Mouse (Mus musculus) activated CD4-positive, CD25-positive, alpha-beta regulatory T cell, adult 4 months (primary cell): ENCODE data around the gene Sppl2a. TPM values are rescaled to one million over a fixed set of nuclear protein-coding genes. Genes with fewer than 3 reads are reported as not detected.
"Not testable (repeated sequence)": the region's sequence is repeated elsewhere in the genome, so short reads cannot be mapped to it uniquely, and the experiment has no call there.

ENCODE experiments used
- ATAC-seq: one replicate; pipeline ENCODE4 v1.8.0; 2017
- polyA plus RNA-seq, 2 experiments: library from polyadenylated mRNA; unstranded; fragments of 100-300 nt; shearing (Covaris generic); gene quantifications; one replicate each; pipeline ENCODE4 v1.2.1; 2017

Gene Sppl2a
- polyA plus RNA-seq = 10 to 100 TPM; 63.4 to 75.3 TPM

DNA sequence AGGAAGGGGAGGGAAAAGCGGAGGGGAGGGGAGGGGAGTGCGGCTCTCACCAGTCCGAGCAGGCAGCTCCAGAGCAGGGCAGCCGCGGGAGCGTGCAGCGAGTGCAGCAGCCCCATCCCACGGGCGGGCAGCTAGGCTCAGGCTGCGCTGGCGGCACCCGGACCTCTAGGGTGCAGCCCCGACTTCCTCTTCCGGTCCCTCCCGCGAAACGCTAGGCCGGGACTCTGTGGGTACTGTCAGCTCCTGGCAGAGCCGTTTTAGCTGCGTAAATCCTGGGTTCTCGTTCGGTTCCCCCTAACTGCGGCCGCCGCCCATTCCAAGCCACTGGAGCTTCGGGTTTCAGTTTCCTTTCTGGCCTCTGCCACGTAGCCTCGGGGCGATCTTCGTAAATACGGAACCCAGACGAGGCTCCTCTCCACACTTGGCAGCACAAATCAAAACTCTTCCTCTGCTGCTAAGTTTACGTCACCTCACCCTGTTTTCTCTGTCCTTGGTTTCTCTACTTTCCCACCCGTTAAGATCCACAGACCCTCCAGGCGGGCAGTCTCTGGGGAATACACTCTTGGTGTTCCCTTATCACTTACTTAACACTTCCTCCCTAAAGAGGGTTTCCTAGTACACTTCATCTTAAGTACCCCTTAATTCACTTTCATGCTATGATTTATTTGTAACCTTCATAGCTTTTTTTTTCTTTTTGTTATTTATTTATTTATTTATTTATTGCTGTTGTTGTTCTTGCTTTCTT is at the start of gene Sppl2a:
Gene Sppl2a (minus strand): TSS at position 339 of the 745 bp plus-strand sequence.
- peak; percentile 99 for ATAC-seq

- ATAC-seq = no peak
Observed at GRCm38 (mm10) chr2:126977428-126977827, 44.4 kb upstream of the Sppl2a start.

DNA sequence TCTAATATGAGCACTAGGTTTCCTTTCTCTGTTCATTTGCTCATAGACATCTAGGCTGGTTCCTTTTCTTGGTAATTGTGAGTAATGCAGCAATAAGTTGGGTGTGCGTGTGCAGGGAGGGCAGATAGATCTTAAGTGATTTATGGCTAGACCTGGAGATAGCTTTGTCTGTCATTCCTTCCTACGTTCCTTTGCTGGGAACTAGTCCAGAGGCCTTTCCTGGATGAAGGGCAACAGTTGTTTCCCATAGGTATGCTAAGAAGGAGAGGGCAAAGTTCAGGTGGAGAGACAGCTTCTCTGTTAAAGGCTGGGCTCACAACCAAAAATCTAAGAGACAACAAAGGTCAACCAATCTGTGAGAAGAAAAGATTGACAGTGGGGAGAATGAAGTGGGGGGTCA is 28.7 kb upstream of the Sppl2a start:
- ATAC-seq = no peak

DNA sequence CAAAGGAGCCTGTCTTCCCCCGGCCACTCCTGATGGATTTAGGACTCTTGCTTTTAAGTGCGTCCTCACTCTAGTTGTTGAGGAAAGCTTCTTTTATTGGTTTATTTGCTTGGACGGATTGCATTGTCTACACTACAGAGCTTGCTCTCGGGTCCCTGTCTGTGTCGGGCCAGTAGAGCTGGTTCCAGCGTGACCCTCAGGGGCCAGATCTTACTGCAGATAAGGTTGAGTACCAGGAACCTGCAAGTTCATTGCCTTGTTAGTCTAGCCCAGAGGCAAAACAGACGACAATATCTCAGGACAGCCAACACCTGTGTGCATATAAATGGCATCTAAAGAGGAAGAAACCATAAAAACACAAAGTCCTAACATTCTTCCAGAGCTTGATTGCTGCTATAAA is 22.6 kb upstream of the Sppl2a start:
- ATAC-seq = no peak

GRCm38 (mm10) chr2:126951085-126951484 is 18.1 kb upstream of the Sppl2a start:
- no peak for ATAC-seq

GRCm38 (mm10) chr2:126950453-126950852 is 17.4 kb upstream of the Sppl2a start:
- ATAC-seq = no peak

GRCm38 (mm10) chr2:126949856-126950255 is 16.8 kb upstream of the Sppl2a start:
- no peak for ATAC-seq

GRCm38 (mm10) chr2:126949297-126949696 is 16.3 kb upstream of the Sppl2a start:
- not testable (repeated sequence) for ATAC-seq

GRCm38 (mm10) chr2:126948231-126948630 is 15.2 kb upstream of the Sppl2a start:
- ATAC-seq = no peak

- no peak for ATAC-seq
Observed at GRCm38 (mm10) chr2:126947646-126948045, 14.6 kb upstream of the Sppl2a start.

- no peak for ATAC-seq
Observed at GRCm38 (mm10) chr2:126943211-126943610, 10.2 kb upstream of the Sppl2a start.

- no peak for ATAC-seq
Observed at GRCm38 (mm10) chr2:126940314-126940866, 7.4 kb upstream of the Sppl2a start.

DNA sequence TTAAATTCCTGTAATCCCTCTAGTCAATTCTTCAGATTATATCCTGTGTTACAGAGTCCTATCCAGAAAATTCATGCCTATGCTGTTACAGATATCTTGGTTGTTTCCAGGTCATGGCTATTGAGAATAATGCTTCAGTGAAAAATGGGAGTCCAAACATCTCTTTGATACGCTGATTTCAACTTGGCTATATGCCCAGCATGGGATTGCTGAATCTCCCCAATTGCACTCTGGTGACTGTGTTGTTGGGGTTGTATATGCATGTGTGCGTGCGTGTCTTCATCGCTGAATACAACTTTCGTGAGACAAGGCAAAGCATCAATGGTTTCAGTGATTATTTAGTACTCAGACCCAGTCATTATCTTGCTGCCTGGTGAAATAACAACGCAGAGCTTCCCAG is 5.0 kb upstream of the Sppl2a start:
- no peak for ATAC-seq

DNA sequence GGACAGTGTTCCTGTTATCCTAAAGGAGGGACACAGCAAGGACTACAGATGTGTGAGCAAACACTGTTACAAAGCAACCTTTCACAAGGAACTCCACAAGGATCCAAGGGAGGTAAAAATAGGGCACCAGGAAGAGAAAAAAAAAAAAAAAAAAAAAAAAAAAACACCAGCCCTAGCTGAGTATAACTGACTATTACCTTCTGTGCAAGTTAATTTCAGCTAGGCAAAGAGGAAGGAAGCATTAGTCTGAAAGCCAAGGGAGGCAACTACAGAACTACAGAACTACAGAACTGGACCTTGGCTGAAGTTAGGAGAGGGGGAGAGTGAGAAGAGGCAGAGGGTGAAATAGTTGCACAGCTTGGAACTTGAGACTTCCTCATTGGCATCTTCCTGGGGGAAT is 886 bp upstream of the Sppl2a start:
- no peak for ATAC-seq

DNA sequence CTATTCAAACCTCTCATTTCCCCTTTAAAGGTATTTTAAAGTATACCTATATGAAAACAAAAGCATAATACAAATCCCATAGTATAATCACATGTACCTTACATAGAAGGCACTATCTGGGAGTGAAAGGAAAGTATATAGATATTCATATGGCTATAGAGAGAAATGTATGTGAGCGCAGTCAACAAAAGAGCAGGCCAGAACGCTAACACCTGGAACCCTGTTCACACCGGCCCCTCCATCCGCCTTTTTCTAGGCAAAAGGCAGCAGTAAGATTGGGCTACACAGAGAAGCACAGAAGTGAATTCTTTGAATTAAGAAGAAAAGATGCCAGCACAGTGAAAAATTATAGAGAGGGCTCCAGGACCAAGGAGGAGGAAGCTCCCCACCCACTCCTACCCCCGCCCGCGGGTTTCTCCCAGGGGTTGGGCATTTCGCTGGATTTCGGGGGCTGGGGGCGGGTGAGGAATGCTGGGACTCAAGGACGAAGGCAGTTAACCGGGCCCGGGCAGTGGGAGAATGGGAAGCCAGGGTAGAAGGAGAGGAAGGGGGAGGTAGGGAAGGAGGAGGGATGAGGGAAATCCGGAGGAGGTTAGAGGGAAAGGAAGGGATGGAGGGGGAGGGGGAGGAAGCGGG is 656 bp downstream of the Sppl2a start:
- ATAC-seq = no peak

DNA sequence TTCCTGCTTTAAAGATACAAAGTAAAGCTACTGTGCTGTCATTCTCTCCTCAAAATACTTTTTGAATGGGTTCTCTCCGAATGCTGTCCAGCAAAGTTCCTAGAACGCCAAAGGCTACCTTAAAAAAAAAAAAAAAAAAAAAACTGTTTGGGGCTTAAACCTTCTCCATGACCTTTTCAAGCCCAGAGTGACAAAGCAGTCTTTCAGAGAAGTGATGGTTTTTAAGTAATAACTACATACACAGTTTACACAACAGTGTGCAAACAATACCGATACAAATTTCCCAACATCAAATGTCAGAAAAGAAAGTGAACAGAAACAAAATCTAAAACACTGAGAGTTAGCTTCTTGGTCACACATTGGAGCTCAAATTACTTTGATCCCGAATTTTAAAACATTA is 1.3 kb downstream of the Sppl2a start:
- no peak for ATAC-seq

- ATAC-seq = no peak
Observed at GRCm38 (mm10) chr2:126928681-126929080, 4.4 kb downstream of the Sppl2a start.

GRCm38 (mm10) chr2:126920358-126921060 is 12.5 kb downstream of the Sppl2a start:
- peak; percentile 81 for ATAC-seq

GRCm38 (mm10) chr2:126916236-126916635 is 16.8 kb downstream of the Sppl2a start:
- no peak for ATAC-seq

DNA sequence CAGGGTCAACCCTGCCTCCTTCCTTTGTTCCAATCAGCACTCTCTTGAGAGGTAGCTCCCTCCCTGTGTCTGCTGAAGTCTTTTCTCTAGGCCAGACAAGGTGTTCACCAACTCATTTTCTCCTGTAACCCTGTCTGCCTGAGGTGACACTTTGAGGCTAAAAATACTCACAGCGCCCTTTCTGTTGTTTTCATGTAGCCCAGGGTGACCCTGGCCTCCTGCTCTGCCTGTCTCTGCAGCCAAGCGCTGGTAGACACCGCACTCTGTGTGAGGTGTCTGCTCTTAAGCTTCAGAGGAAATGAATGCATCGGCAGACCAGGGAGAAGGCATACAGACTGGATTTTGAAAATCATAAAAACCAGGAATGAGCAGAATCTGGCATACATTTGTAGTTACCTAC is 18.9 kb downstream of the Sppl2a start:
- no peak for ATAC-seq

- ATAC-seq = no peak
Observed at GRCm38 (mm10) chr2:126904162-126904561, 28.9 kb downstream of the Sppl2a start.

DNA sequence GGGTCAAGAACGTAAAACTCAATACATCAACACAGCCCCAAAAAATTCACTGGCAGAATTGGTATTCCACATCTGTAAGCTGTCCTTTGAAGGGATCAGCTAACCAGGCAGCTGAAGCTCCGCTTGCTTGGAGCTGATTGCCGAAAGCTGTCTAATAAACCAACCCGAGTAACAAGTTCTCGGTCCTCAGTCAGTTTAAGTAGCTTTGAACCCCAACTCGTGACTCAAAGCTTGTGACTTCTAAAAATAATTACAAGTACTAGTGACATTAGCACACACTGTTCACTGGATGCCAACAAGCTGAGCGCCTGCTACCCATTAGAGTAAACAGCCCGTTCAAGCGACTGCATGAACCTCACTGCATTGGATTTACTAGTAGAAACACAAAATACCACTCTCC is 35.5 kb downstream of the Sppl2a start:
- ATAC-seq = no peak

- ATAC-seq = no peak
Observed at GRCm38 (mm10) chr2:126896941-126897340, 36.1 kb downstream of the Sppl2a start.
